Mouse (Mus musculus): ENCODE measurements at regions not wholly inside any gene's neighbourhood (a gene's known extent, or its start where the extent isn't known, plus 50 kb on each side); places are given as distances from the start of the nearest gene placed in this dataset.

DNA sequence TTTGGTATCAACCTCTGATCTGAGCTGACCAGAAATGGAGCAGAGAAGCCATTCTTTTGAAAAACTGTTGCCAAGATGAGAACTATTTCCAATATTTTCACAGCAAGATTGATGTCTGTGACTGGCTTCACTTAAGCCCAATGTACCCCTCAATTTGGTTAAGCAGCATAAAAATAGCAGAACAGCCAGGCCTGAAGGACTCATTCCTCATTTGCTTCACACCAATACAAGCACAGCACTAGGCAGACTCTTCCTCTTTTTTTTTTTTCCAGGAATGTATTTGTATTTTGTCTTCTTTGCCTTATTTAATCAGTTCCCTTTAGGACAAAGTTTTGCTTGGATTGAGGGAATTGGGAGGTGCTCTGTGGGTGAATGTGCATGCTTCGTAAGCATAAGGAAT, 441.4 kb upstream of the Btbd3 start:
- no peak for DNase-seq

DNA sequence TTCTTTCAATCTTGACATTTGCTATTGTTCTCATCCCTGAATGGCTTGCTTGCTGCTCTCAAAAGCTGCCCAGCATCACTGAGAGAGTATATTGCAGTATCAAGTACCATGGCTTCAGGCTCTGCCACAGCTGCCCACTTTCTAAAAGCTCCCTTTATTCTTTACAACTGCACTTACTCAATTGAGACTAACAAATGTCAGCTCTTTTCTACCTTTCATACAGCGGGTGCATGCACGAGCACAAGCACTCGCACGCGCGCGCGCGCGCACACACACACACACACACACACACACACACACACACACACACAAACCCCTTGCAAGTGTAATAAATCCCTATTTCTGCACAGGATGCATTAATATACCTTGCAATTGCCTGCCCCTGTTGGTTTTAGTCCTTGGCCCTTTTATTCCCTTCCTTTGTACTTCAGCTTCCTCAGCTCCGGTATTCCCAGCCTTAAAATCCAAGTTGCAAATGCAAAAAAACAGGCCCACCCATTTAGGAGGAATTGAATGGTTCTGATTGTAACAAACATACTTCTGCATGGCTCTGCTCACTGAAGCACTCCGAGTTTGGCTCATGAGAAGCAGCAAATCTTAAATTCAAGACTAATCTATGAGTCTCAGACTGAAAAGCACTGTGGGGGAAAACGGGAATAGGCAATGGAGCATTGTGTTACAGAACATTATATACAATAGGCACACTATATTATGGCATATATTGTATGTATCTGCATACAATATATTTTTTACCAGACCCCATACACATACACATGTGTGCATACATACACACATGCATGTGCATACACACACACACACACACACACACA, 447.7 kb upstream of the Btbd3 start:
- no peak for DNase-seq

DNA sequence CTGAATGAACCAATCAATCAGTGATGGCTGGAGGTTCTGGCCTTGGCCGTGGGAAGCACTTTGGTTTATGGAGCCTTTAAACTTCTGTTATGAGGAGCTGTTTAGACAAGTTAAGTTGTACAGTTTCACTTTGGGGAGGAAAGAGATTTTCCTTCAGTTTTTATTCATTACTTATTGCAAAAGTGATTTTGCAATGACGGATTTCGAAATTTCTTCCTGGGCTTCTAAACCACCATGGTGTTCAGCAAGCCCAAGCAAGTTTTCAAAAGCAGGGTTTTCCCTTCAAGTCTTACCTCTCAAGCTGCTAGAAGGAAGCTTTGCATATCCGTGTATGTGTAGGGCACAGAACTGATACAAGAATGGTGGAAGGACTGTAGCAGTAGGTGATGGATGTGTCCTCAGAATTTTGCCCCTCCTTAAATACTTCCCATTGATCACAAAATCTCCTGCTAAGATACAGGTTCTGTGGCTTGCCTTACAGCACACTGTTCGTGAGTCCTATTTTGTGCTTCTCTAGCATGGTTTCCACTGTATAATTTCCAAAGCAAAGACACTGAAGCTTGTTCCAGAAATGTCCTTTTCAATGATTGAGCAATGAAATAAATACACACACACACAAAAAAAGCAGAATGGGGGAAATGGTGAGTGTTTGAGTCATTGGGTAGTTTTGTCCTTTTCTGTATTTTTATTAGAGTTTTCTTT, 448.6 kb upstream of the Btbd3 start:
- DNase-seq: no peak

DNA sequence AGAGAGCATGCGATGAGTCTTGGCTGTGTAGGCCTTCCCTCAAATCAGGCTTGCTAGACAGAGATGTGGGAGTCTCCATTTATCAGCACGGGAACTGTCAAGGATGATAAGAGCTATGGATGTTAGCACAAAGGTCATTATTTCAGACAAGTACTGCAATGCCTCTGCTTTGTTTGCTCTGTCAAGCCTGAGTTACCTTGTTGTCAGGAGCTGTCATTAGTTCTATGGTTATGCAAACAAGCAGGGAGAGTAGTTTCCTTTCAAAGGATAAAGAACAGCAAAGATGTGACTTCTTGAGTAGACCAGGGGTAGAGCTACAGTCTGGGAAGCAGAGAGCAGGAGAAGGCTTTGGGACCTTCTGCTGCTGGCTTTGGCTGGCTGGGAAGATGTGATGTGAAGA, 461.5 kb upstream of the Btbd3 start:
- no peak for DNase-seq

DNA sequence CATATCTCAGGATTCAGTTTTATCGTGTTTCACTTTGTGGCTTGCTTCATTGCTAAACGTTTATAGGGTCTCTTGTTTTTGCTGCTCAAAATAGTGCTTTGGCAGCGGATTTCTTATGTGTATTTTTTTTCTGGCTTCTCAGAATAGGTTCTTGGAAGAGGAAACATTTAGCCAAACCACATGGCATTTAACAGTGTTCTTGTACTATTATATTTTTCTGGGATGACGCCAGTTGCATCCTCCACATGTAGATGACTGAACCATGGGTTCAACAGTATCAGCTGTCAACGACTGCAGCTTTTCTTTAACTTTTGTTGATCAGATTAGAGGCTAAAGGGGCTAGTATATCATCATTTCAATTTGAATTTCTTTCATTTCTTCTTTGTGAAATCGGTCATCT, 472.3 kb upstream of the Btbd3 start:
- no peak for DNase-seq

DNA sequence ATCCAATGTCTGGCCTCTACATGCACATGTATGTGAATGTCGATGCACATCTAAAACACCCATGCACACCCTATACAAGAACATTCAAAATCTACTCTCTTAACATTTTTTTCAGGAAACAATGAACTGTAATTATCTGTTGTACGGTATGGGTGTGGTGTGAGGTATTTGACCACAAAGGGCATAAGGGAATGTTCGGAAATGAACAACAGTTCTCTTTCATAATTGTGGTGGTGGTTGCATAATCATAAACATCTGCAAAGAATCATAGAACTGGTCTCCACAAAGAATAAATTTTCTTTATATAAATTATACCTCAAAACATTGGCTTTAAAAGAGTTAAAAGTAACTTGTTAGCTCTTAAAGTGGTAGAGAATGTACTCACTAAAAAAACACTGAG, 478.9 kb upstream of the Btbd3 start:
- no peak for DNase-seq

DNA sequence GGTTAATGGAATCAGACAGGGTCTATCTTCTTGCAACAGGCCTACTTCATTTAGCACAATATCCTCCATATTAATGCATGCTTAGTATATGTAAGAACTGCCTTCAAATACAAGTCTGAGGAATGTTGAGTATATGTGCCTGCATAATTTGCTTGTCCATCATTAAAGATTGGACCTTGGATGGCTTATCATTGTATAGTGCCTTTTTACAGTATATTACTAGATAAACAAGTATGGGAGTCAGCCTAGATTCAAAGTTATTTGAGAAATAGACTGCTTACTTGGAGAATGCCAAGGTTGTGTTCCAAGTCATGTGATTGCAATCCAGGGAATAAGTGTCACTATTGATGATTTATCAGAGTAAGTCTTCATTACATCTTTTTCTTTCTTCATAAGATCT, 491.6 kb upstream of the Btbd3 start:
- no peak for DNase-seq

DNA sequence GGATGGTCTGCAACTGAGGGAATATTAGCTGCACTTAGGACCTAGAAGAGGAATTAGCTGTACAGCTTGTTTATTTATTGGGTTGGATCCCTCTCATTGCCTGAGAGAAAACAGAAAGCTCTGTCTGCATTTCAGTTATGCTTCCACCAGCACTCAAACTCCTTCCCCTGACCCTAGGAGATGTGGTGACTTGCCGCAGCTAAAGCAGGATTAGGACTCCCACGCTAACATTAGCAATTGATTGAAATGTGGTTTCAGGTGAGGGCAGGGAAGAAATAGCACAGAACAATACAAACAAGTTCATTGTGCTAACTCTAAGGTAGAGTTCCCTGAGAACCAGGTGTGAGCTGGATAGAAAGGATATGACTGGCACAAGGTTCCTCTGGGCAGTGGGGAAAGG, 496.9 kb upstream of the Btbd3 start:
- no peak for DNase-seq

DNA sequence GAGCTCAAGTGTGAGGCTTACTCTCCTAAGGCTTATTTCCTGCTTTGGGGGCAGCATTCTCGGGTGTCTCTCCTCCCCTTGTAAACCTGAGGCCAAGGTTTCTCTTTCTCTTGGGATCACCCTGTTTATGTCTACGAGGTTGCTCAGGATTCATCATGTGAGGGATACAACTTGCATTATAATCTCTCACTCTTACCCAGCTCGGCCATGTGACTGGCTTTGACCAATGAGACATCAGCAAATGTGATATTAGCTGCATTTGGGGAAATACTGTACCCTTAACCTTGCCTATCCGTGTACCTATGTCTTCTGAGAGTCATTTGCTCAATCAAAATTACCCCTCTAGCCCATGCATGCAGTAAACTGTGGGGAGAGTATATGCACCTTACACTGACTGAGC, 498.0 kb upstream of the Btbd3 start:
- DNase-seq: no peak

DNA sequence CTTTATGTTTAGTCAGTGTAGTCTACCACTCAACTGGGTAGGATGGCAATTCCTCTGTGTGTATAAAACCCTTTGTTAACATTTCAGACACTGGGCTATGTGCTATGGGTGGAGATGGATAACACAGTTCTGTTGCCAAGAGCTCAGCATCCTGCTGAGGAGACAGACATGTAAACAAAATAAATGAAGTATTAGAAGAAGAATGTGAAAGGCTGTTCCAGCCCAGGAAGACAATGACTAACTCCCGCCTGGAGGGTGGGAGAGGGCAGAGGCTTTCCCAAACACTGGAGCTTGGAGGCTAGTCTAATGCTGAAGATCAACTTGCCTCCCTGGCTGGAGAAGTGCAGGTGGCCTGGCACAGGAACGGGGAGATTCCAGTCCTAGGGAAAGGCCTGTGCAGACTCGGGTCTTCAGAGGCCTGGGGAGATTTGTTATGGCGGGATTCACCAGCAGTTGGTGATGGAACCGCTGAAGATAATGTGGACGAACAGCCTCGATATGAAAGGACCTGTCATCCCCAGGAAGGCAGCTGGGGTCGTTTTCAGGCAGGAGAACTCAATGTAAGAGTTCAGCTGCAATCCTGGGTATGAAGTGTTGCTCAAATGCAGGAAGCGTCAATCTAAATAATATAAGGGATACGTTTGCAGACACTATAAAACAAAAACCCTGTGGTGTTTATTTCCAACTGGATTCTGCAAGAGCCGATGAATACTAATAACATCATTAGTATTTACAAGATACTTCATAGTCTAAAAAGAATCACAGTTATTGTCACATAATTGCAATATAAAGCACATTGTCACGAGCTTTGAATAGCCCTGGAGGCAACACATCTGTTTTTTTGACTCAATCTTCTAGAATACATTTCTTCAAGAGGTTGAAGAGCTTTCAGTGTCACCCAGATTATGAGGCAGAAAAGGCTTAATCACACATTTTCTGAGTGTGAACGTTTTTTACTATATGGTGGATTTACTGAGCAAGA, 498.8 kb upstream of the Btbd3 start:
- DNase-seq: no peak

DNA sequence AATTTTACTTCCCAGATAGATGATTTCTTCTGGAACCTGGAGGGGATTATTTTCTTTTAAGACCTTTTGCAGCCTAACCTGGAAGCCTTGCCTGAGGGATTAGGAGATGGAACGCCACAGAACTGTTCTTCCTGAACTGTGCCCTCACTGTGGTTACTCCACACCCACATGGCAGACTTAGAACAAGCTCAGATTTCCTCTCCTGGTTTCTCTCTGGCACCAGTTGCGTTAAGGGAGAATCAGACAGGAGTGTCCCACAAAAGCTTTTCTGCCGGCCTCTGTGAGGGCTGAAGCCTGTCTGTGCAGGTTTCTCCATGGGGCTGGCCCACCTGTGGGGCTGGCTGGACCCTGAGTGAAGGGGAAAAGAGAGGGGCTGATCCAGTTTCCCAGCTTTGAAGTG, 500.1 kb upstream of the Btbd3 start:
- DNase-seq: no peak

DNA sequence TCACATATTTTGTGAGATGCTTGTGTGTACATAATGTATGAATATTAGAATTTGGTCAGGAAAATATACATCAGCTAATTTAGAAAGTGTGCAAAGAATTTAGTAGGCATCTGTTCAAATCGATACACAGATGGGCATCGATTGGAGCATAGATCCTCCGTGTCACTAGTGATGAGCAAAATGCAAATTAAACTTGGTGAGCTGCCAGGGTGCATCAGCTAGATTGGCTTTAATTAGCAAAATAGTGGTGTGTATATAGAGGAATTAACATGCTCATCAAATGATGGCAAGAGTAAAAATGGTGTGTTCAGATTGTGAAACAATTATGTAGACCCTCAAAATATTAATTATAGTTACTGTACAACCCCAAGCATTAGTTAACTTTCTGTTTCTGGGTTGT, 501.9 kb upstream of the Btbd3 start:
- no peak for DNase-seq

DNA sequence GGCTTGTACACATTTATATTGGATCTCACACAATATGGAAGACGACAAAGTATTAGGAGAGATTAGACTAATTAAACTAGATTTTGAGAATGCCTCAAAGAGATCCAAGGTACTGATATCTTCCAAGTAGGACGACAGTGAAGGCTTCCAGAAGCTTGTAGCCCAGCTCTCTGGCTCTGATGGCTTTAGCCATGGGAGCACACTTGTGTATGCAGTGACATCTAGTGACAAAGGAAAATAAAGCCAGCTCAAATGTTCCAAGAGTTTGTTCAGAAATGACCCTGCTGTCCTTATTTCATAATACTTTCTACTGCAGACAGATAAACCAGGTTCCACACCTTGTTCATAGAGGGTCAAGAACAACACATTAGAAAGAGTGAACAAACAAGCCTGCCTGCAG, 524.0 kb upstream of the Btbd3 start:
- no peak for DNase-seq

DNA sequence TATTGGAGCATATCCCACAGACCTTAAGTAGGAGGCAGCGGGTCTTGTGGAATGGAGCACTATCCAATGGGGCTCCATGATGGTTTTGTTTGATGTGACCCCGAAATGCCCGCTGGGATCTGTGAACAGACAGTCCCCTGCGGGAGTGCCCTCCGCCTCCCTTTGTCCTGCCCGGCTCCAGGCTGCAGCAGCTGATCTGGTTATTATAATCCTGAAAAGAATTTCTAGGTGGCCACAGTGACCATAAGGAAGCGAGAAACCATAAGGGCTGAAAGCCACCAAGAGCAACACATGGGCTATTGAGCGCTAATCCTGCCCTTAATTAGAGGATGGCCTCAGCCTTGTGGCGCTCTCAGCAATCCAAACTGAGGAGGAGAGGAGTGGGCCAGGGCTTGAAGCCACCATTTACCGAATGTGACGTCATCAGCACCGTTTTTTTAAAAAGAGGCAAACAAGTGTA, 525.9 kb upstream of the Btbd3 start:
- no peak for DNase-seq

DNA sequence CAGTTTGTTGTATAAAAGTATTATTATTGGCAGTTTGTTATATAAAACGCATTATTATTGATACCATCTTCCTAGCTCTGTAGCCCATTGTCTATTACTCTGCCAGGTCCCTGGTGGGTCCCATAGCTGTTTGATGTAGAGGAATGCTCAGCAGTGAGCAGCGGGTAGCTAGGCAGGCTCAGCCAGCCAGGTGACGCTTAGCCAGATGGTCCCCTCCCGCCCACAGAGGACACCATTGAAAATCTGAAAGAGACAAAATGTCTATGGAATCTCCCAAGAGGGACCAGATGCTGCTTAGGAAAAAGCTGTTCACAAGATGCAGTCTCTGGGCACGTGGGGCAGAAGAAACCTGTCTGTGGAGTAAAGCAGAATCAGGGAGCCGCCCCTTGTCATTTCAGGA, 526.5 kb upstream of the Btbd3 start:
- DNase-seq: no peak

DNA sequence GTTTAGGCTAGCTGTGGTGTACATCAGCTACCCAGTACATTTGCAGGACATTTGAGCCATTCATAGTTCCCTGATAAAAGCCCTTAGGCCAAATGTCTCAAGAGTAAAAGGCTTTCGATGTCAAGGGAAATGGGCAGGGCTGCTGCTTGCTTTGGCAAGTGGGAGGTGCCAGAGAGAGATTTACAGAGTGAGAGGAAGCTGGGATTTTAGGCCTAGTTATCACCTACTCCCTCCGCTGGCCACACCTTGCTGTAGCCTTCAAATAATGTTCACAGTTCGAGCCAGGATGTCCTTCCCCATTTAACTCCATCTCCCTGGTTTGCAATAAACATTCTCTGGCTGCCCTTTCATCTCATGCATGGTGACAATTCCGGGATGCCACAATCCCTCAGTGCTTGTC, 527.2 kb upstream of the Btbd3 start:
- no peak for DNase-seq

DNA sequence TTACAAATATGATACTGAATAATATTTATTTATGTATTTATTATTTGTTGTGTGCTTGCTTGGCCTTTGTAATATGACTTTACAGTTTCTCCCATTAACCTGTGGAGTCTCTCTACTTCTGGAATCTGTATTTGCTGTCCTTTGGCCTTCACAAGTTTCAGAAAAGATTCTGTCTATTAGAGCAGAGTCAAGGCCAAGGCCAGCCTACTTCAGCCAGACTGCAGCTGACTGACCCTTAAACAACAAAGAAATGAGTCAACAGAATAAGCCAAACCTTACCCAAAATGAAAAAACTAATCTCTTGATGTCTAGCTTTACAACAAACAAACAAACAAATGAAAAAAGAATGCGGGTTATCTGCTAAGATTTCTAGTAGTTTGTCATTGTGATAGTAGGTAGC, 532.7 kb upstream of the Btbd3 start:
- DNase-seq: no peak

DNA sequence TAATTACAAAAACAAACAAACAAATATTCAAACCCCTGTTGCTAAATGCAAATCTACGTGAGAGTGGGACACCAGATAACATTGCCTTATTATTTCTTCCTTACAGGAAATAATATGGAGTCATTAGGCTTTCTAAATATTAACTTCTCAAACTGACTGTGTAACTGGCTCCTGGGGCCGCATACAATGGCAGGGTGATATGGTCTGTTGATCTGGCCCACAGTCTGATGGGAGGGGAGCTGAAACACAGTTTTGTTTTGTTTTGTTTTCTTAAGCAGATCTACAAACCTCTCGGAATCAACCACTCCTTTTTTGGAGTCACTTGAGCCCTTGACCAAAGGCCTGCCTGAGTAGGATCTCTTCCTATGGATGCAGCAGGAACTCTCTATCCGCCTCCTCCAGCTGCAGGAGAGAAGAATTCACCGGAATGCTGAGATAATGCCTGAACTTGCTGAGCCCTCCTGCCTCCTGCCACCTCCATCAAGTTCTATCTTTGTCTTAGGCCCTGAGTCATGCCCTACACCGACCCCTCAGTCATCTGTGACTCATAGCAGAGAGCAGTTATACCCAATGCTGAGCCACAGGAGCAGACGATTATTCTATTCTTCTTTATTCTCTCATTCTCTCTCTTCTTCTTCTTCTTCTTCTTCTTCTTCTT, 534.5 kb upstream of the Btbd3 start:
- no peak for DNase-seq

DNA sequence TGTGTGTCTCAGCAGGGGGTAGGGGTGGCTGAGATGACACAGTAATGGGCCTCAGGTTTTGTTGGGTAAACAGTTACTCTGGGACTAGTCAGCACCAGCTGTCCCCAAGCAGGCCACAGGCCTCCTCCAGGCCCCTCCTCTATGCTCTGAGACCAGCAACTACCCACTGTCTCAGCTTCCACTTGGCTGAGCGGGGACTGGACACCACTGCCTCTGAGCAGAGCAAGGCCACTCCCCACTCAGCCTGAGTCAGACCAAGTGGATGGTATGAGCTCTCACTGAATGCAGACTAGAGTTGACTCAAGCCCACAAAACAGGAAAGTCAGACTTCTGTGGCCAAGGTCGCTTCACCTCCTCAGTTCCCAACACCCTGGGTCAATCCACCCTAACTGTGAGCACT, 540.5 kb upstream of the Btbd3 start:
- no peak for DNase-seq

DNA sequence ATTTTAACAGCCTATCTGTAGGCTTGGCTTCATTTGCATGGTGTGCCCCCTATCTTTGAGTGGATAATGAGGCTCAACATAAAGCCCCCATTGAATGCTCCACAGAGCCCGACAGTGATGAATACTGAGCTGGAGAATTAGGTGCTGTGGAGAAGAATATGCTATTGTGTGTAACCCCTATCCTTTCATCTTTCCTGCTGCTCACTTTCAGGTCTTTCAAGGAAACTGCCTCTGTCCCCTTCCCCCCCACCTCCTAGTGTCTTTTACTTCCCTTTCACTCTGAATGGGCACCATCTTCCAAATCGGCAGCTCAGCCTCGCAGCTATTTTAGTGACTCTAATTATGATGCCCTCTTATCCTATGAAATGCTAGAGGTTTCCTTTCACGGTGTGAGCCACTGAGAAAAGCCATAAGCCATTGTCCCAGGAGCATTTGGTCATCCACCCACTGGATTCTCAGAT, 549.8 kb upstream of the Btbd3 start:
- DNase-seq: no peak

DNA sequence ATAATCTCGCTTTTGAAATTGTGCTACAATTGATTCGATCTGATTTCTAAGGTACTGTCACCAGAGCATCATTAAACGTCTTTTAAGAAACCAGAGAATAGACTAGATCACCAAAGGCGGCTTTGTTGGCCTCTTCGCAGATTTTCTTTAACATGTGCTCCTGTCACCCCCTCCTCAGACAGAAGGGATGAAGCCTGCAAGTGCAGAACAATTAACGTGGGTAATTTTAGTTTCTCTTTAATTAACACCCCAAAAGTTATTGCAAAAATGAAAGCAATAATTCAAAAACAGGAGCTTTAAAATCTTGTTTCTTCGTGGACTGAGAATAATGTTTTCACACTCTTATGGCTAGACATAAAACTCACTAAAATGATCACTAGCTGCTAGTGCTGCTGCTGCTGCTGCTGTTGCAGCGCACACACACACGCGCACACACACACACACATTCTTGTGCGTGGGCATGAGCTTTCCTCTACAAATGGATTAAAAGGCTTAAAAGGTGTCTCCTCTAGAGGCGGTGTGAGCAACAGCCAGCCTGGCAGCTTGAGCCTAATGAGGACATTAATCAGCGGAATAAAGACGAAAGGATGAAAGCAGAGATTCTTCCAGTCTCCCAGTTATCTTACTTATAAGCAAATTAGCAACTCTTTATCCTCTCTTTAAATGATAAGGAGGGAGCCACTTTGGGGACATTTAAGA, 550.5 kb upstream of the Btbd3 start:
- no peak for DNase-seq

Data from thymus, postnatal 14 days (tissue).